Comparison of ENCODE assay signal across 13 mouse cellular contexts in genomic region chr5:142426476-142426875, GRCm38 (mm10). TPM values are rescaled to one million over a fixed set of nuclear protein-coding genes. Genes with fewer than 3 reads are reported as not detected.
DNase-seq lines count a peak whose midpoint lies in the region; ATAC-seq and TF ChIP-seq lines count a peak whose summit lies in the region.
"Had no signal": no experiment of that assay in that cellular context is flagged by ENCODE, and none has a peak within 500 bp of the region (broad histone marks: within the 10 kb centered on the region; RNA-seq: fewer than 3 reads in every experiment).

No protein-coding gene starts in this region.

- H3K9me3 ChIP-seq in hindbrain, embryonic 10.5 days = no peaks in the 10 kb centered on the region
- no peaks in the 10 kb centered on the region for H3K9me3 ChIP-seq in hindbrain, postnatal 0 days (ENCODE audit: low read length)
- H3K9me3 ChIP-seq in lung, postnatal 0 days (ENCODE audit: low read length) = no peaks in the 10 kb centered on the region
- H3K9me3 ChIP-seq: kidney, embryonic 15.5 days had no signal

- peaks cover 36% of the 10 kb centered on the region for H3K36me3 ChIP-seq in hindbrain, embryonic 10.5 days
- no peaks in the 10 kb centered on the region for H3K36me3 ChIP-seq in hindbrain, postnatal 0 days (ENCODE audit: insufficient read depth, low read length)
- H3K36me3 ChIP-seq in lung, postnatal 0 days (ENCODE audit: insufficient read depth, low read length) = no peaks in the 10 kb centered on the region

- 93% methylated on average over 2 of the region's 2 CpGs for WGBS in hindbrain, embryonic 10.5 days
- WGBS in hindbrain, postnatal 0 days = 78% methylated on average over 2 of the region's 2 CpGs
- WGBS in lung, postnatal 0 days = 78% methylated on average over 2 of the region's 2 CpGs

- no peak for TF ChIP-seq EP300 in lung, postnatal 0 days (IDR thresholded peaks at IDR 0.05)

- H3K9ac ChIP-seq in hindbrain, postnatal 0 days (replicated peaks; ENCODE audit: low read length) = no peak overlapping the region
- no peak overlapping the region for H3K9ac ChIP-seq in lung, postnatal 0 days (replicated peaks; ENCODE audit: low read depth)
- H3K9ac ChIP-seq: kidney, embryonic 15.5 days had no signal

- H3K27ac ChIP-seq in hindbrain, embryonic 10.5 days = 0 out of 2 replicates have a peak overlapping the region, but pooled peaks have one; percentile 41
- no peak overlapping the region for H3K27ac ChIP-seq in hindbrain, postnatal 0 days
- H3K27ac ChIP-seq in lung, postnatal 0 days (ENCODE audit: low read length) = peak overlapping the region; percentile 92; the same call in 1 of the 2 replicates

- no peak overlapping the region for H3K4me2 ChIP-seq in hindbrain, postnatal 0 days (ENCODE audit: low read depth, low read length)
- H3K4me2 ChIP-seq in lung, postnatal 0 days (replicated peaks; ENCODE audit: low read depth, low read length) = no peak overlapping the region
- H3K4me2 ChIP-seq: kidney, embryonic 15.5 days had no signal

- DNase-seq in adrenal gland, postnatal 14 days = peak; percentile 52
- no peak for DNase-seq in adrenal gland, adult 8-10 months
- no peak for DNase-seq in hindbrain, embryonic 10.5 days (ENCODE audit: low spot score)
- DNase-seq in hindbrain, postnatal 0 days (ENCODE audit: low spot score) = no peak
- DNase-seq in lung, postnatal 0 days (ENCODE audit: low spot score) = no peak
- DNase-seq in lung, adult 18-20 months = no peak
- DNase-seq in spleen, postnatal 10 days (ENCODE audit: low spot score in 2 of 2) = no peak
- no peak for DNase-seq in thymus, postnatal 0 days (ENCODE audit: low spot score)
- DNase-seq: adrenal gland, postnatal 10 days; cerebellum, postnatal 10 days; thymus, adult 2 months had no signal

- no peak overlapping the region for H3K4me3 ChIP-seq in hindbrain, embryonic 10.5 days
- no peak overlapping the region for H3K4me3 ChIP-seq in hindbrain, postnatal 0 days (ENCODE audit: low read length)
- H3K4me3 ChIP-seq in lung, postnatal 0 days (ENCODE audit: low read depth, low read length) = no peak overlapping the region
- H3K4me3 ChIP-seq: kidney, embryonic 15.5 days had no signal

- no peaks in the 10 kb centered on the region for H3K27me3 ChIP-seq in hindbrain, embryonic 10.5 days (ENCODE audit: insufficient read depth, poor library complexity, severe bottlenecking)
- H3K27me3 ChIP-seq in hindbrain, postnatal 0 days (ENCODE audit: insufficient read depth, low read length) = no peaks in the 10 kb centered on the region
- H3K27me3 ChIP-seq in lung, postnatal 0 days (replicated peaks; ENCODE audit: insufficient read depth, low read length) = no peaks in the 10 kb centered on the region
- H3K27me3 ChIP-seq: kidney, embryonic 15.5 days had no signal

- ATAC-seq in hindbrain, postnatal 0 days = no peak
- ATAC-seq in lung, postnatal 0 days = no peak
- ATAC-seq: hindbrain, embryonic 16.5 days had no signal

- no peak for TF ChIP-seq CTCF in hindbrain, postnatal 0 days (IDR thresholded peaks at IDR 0.05; ENCODE audit: low read depth)
- TF ChIP-seq CTCF in lung, postnatal 0 days (IDR thresholded peaks at IDR 0.05) = no peak

- peaks cover 62% of the 10 kb centered on the region for H3K4me1 ChIP-seq in hindbrain, embryonic 10.5 days (replicated peaks)
- peaks cover 12% of the 10 kb centered on the region; the same call in 1 of the 2 replicates for H3K4me1 ChIP-seq in hindbrain, postnatal 0 days (ENCODE audit: insufficient read depth, low read length)
- peaks cover 42% of the 10 kb centered on the region; the same call in 1 of the 2 replicates for H3K4me1 ChIP-seq in lung, postnatal 0 days (ENCODE audit: insufficient read depth, low read depth, low read length)

RNA-seq across cellular contexts. Expression of gene Foxk1, which starts 25.2 kb away (rescaled TPM):
- total RNA-seq in adrenal gland, postnatal 14 days (2021) = 20.2 and 26.4 TPM in 2 replicates
- total RNA-seq in adrenal gland, adult 8-10 months (2022) = 10 to 100 TPM; 24.8 to 30.9 (median 28.3) TPM
- polyA plus RNA-seq in hindbrain, embryonic 10.5 days (2016; fragmentation: Nextera tagmentation; extraction: Ambion mirVana) = 5.2 and 5.5 TPM in 2 replicates
- 23.3 and 24.0 TPM in 2 replicates for total RNA-seq in hindbrain, postnatal 0 days (2014; rRNA removed)
- 4.6 and 6.0 TPM in 2 replicates for polyA plus RNA-seq in hindbrain, postnatal 0 days (2015; fragmentation: Nextera tagmentation; extraction: Ambion mirVana)
- polyA plus RNA-seq in lung, postnatal 0 days (2015; fragmentation: Nextera tagmentation; extraction: Ambion mirVana) = 4.3 and 5.1 TPM in 2 replicates
- polyA plus RNA-seq in thymus, postnatal 0 days (2015; fragmentation: Nextera tagmentation; extraction: Ambion mirVana) = 2.9 and 5.1 TPM in 2 replicates

RNA-seq across cellular contexts. Expression of gene Ap5z1, which starts 37.3 kb away (rescaled TPM):
- total RNA-seq in adrenal gland, postnatal 14 days (2021) = 12.5 and 15.7 TPM in 2 replicates
- 10 to 100 TPM; 18.4 to 36.8 (median 26.5) TPM for total RNA-seq in adrenal gland, adult 8-10 months (2022)
- 13.5 and 16.9 TPM in 2 replicates for polyA plus RNA-seq in hindbrain, embryonic 10.5 days (2016; fragmentation: Nextera tagmentation; extraction: Ambion mirVana)
- total RNA-seq in hindbrain, postnatal 0 days (2014; rRNA removed) = 12.8 and 22.1 TPM in 2 replicates
- polyA plus RNA-seq in hindbrain, postnatal 0 days (2015; fragmentation: Nextera tagmentation; extraction: Ambion mirVana) = 7.5 and 7.9 TPM in 2 replicates
- polyA plus RNA-seq in lung, postnatal 0 days (2015; fragmentation: Nextera tagmentation; extraction: Ambion mirVana) = 6.2 and 7.2 TPM in 2 replicates
- 8.1 and 9.3 TPM in 2 replicates for polyA plus RNA-seq in thymus, postnatal 0 days (2015; fragmentation: Nextera tagmentation; extraction: Ambion mirVana)
